Mouse (Mus musculus) stomach, postnatal 0 days (tissue): ENCODE measurements around the gene Fmod.
A peak's percentile ranks its signal among the peaks of the same experiment; 100 is the strongest.

Experiments used
- CTCF ChIP-seq: IDR thresholded peaks from 2 replicates; pipeline ENCODE4 v1.5.1; 2016; ENCODE audit warnings: antibody characterized with exemption, low read depth, mild to moderate bottlenecking, moderate library complexity
- EP300 ChIP-seq: optimal IDR thresholded peaks from 2 replicates; pipeline ENCODE3; 2016; ENCODE audit warnings: antibody characterized with exemption

GRCm38 (mm10) chr1:134053207-134053606 lies 16.2 kb downstream of the Fmod start:
- TF ChIP-seq CTCF (peak; percentile 98), EP300 (no peak)
